Mouse (Mus musculus) layer of hippocampus, adult 18-20 months (tissue): ENCODE measurements at regions not wholly inside any gene's neighbourhood (a gene's known extent, or its start where the extent isn't known, plus 50 kb on each side); places are given as distances from the start of the nearest gene placed in this dataset.

Experiments
- DNase-seq, 2 experiments: peaks; one replicate each; pipeline ENCODE4 v3.0.0; 2022; ENCODE audit warnings: low spot score in 2 of 2

DNA sequence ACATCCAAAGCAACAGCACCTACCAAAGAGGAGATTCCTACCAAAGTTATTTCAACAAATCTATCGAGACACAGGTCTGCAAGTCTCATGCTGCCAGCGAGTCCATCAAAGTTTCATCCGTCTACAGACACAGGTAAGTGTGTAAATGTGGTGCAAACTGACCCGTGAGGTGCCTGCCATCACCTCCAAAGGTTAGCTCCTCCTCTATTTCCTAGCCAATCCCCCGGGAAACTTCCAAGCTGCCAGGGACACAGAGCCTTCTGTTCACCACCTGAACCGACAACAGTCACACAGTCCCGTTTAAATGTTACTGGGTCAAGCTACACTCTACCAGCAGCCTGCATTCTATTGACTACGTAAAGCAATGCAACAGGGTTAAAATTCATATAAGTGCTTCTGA lies 113.5 kb downstream of the Snurf start:
- peak in 1 of 2 experiments; percentile 39 for DNase-seq

DNA sequence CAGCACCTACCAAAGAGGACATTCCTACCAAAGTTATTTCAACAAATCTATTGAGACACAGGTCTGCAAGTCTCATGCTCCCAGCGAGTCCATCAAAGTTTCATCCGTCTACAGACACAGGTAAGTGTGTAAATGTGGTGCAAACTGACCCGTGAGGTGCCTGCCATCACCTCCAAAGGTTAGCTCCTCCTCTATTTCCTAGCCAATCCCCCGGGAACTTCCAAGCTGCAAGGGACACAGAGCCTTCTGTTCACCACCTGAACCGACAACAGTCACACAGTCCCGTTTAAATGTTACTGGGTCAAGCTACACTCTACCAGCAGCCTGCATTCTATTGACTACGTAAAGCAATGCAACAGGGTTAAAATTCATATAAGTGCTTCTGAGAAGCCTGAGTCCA lies 146.4 kb downstream of the Snurf start:
- peak in 1 of 2 experiments; percentile 8 for DNase-seq
